Mouse (Mus musculus) cortical plate, adult 2 months (tissue): Measurements from ENCODE around the gene Tet2. TPM values are rescaled to one million over a fixed set of nuclear protein-coding genes. Genes with fewer than 3 reads are reported as not detected.

Experiments
- H3K27ac ChIP-seq: fragments of 200-500 bp; 2 replicates; pipeline ENCODE4 v1.5.1; 2012; ENCODE audit warnings: low read length, control low read depth, inconsistent platforms; ENCODE audit not compliant: insufficient read depth
- H3K4me1 ChIP-seq: fragments of 200-500 bp; 2 replicates; pipeline ENCODE4 v1.6.1; 2011; ENCODE audit warnings: low read length; ENCODE audit not compliant: control insufficient read depth, insufficient read depth
- H3K4me3 ChIP-seq: fragments of 200-500 bp; 2 replicates; pipeline ENCODE4 v1.5.1; 2011; ENCODE audit warnings: mild to moderate bottlenecking, low read length, control low read depth; ENCODE audit not compliant: insufficient read depth
- CTCF ChIP-seq: fragments of 200-500 bp; IDR thresholded peaks from 2 replicates; pipeline ENCODE4 v1.5.1; 2011; ENCODE audit warnings: mild to moderate bottlenecking, control low read depth, low read length; ENCODE audit not compliant: insufficient read depth; ENCODE audit errors: extremely low read depth
- POLR2A ChIP-seq: fragments of 200-500 bp; IDR thresholded peaks from 2 replicates; pipeline ENCODE4 v1.6.1; 2011; ENCODE audit warnings: mild to moderate bottlenecking, low read length, control low read depth; ENCODE audit not compliant: insufficient read depth; ENCODE audit errors: extremely low read depth
- polyA plus RNA-seq: library from polyadenylated mRNA; depleted of rRNA; stranded (reverse); fragments of >200 nt; gene quantifications from 2 replicates; pipeline ENCODE4 v1.2.3, GENCODE M21; 2012

The Tet2 gene
- polyA plus RNA-seq, 1 experiment, result 25.6 TPM

DNA sequence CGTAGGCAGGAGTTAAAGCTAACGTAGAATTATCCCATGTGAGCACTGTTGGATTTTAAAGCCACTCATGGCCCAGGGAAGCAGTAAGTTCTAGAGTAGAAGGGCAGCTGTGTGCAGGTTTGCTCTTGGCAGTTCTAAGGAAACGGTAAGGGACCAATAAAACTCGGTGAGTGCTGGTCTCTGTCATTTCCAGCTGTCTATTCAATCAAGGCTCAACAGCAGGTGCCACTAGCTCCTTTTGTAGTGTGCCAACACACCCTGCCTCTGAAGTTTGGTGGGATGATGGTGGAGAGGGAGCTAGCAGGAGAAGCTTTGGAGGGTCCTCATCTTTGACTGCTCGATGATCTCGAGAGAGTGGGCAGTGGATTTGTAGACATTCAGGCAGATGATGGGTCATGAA lies 82.5 kb downstream of the Tet2 start:
- no peak for TF ChIP-seq CTCF
- no peak for TF ChIP-seq POLR2A
- Histone ChIP-seq H3K27ac (no peak overlapping the region), H3K4me3 (no peak overlapping the region), H3K4me1 (no peaks in the 10 kb centered on the region)

DNA sequence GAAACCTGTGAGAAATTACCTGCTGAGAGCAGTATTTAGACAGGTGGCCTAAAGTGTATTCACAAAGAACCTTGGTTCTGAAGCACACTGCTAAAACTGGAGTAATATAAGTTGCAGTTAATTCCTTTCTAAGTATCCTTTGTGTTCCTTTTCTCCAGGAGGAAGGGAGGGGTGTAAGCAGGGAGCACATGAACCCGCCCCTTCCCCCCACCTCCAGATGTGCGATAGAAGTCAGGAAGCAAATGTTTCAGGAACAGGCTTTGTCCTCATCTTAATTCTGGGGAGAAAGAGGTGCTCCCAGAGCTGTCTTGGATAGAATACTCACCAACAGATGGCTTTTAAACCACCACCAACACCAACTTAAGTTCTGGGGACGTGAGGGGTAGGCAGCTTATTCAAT lies 82.9 kb downstream of the Tet2 start:
- Histone ChIP-seq H3K4me3 (no peak overlapping the region), H3K4me1 (no peaks in the 10 kb centered on the region), H3K27ac (no peak overlapping the region)
- TF ChIP-seq POLR2A (no peak), CTCF (no peak)

DNA sequence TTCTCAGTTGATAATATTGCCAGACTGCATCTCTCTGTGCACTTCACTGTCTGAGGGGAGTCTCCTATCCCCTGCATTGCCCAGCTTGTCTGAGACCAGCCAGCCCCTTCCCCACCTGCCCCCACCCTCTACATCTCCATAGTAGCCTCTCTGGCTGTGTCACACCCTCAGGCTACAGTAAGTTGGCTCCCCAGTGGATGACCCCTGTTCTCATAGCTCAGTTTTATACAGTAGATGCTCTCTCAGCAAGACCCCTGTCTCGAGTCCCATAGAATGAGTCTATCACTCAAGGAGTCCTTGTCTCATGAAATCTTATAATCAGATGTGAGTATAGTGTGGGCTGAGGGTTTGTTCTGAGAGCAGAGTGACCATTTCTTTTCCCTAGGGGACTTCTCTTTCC lies 85.8 kb downstream of the Tet2 start:
- no peaks in the 10 kb centered on the region for H3K4me1 ChIP-seq
- no peak overlapping the region for H3K4me3 ChIP-seq
- TF ChIP-seq POLR2A (no peak), CTCF (no peak)
- H3K27ac ChIP-seq, result no peak overlapping the region

DNA sequence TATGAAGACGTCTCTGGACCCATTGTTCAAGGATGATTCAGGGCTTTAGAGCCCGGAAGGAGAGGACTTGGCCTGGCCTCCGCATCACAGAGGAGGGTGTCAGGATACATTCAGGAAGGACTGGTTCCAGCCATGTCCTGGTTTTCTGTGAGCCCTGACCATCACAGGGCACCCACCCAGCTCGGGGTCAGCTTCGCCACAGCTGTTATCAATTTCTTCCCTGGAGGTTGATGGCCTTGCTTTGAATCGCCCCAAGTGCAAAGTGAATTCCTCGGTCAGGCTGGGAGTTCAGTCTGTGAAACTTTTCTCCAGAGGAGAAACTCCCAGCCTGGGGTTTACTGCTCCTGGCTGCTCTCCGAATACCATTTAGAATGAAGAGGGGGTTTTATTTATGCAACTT lies 91.0 kb downstream of the Tet2 start:
- Histone ChIP-seq H3K4me3 (no peak overlapping the region), H3K4me1 (no peaks in the 10 kb centered on the region), H3K27ac (no peak overlapping the region)
- TF ChIP-seq CTCF, result no peak
- TF ChIP-seq POLR2A, result no peak

DNA sequence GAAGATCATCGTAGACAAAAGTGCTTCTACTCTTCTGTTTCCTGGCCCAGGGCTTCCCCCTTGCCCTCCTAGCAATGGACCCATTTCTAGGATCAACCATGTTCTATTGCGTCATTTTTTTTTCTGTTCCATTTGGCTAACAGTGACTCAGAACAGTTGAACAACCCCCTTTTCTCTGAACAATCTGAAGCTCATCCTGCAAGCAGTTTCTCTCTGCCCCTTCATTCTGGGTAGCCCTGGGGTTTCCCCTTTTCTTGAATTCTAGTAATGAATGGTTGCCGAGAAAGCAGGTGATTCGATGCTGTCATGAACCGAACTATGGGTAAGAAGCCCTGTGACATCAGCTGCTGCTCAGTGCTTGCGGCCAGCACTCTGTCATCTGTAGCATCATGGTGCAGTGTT lies 108.0 kb downstream of the Tet2 start:
- H3K4me3 ChIP-seq, result no peak overlapping the region
- H3K4me1 ChIP-seq, result no peaks in the 10 kb centered on the region
- no peak overlapping the region for H3K27ac ChIP-seq
- no peak for TF ChIP-seq CTCF
- no peak for TF ChIP-seq POLR2A

DNA sequence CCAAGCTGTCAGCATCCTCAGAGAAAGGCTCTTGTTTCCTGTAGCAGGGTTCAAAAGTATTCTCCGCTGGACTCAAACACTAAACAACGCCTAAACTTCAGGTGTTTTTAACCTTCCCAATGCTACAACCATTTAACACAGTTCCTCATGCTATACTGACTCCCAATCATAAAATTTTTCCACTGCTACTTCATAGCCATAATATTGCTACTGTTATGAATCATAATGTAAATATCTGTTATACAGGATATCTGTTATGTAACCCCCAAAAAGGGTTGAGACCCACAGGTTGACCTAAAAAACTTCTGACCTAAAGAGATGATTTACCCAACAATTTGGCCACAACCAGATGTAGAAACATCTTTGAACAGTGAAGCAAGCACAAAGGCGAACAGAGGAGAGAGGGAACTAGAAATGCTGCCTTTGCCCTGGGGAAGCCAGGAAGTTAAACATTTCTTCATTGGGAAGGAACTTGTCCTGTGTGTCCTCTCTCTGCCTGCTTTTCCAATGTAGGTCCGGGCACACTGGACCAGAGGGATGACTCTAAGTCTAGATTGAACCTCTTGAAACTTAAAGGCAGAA lies 108.6 kb downstream of the Tet2 start:
- no peak overlapping the region for H3K4me3 ChIP-seq
- H3K27ac ChIP-seq, result no peak overlapping the region
- TF ChIP-seq CTCF, result no peak
- no peak for TF ChIP-seq POLR2A
- no peaks in the 10 kb centered on the region for H3K4me1 ChIP-seq

DNA sequence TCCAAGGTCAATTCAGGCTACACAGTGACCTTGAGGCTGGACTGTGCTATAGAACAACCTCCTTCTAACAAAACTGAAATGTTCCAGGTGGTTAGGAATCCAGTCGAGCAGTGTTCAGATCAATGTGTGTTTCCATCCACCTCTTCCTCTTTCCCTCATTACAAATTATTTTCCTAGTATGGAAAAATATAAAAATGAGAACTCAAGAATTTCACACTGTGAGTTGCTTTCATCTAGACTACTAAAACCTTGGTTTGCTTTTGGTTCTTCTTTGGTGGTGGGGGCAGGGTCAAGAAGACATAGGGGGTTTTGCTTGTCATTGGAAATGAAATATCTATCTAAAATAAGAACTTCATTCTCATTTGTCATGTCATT lies 109.2 kb downstream of the Tet2 start:
- no peak for TF ChIP-seq CTCF
- TF ChIP-seq POLR2A, result no peak
- no peak overlapping the region for H3K27ac ChIP-seq
- no peak overlapping the region for H3K4me3 ChIP-seq
- H3K4me1 ChIP-seq, result no peaks in the 10 kb centered on the region

DNA sequence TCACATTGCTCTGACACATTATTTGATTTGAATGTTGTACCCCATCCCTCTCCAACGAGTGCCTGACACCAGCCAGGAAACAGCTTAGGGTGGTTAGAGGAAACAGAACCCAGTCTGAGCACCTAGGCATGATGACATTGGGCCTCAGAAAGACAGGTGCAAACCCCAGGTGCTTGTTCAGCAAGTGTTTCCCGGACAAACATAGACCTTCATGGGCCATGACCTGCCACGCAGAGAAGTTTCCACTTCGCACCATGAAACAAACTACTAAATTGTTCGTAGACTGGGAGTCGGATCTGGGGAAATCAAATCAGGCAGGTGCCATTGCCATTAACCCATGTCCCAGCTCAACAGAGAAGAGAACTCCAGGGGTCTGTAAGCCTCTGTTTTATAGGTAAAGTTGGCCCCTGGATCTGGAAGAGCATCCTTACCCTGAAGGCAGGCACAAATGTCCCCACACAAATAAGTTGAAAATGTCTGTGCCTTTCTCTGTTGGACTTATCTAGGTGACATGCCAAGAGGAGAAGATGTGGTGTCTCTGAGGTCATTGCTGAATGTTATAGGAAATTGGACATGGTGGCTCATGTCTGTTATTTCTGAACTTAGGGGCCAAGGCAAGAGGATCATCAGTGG lies 109.7 kb downstream of the Tet2 start:
- TF ChIP-seq POLR2A, result no peak
- TF ChIP-seq CTCF, result no peak
- H3K4me3 ChIP-seq, result no peak overlapping the region
- no peaks in the 10 kb centered on the region for H3K4me1 ChIP-seq
- no peak overlapping the region for H3K27ac ChIP-seq

DNA sequence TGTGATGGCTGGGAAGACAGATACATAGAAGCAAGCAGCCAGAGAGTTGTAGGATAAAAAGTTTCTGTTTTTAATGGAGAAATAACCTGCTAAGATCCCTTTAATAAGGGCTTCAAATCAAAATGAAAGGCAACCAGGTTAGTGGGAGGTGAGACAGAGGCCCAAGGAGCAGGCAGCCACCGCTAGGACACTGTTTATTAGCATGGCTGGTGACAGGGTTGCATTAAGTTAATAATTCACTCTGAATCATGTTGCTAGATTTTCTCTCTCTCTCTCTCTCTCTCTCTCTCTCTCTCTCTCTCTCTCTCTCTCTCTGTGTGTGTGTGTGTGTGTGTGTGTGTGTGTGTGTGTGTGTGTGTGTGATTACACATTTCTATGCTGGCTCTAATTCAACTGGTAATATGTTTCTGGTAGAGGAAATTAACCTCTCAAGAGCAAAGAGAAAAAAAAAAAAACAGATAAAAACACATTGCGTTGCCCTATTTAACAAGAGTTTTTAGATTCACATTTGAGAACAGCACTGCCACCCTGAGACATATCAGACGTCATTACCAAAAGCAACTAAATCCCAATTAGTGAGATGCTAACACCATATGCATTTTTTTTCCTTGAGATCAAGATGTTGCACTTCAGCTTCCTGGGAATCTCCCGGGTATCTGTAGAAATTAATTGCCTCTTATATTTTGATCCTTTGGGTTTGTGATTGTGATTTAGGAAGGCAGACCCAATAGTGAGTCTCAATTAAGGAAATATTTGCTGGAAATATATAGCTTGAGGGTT lies 115.4 kb downstream of the Tet2 start:
- H3K4me1 ChIP-seq, result no peaks in the 10 kb centered on the region
- no peak overlapping the region for H3K27ac ChIP-seq
- H3K4me3 ChIP-seq, result no peak overlapping the region
- no peak for TF ChIP-seq POLR2A
- no peak for TF ChIP-seq CTCF

DNA sequence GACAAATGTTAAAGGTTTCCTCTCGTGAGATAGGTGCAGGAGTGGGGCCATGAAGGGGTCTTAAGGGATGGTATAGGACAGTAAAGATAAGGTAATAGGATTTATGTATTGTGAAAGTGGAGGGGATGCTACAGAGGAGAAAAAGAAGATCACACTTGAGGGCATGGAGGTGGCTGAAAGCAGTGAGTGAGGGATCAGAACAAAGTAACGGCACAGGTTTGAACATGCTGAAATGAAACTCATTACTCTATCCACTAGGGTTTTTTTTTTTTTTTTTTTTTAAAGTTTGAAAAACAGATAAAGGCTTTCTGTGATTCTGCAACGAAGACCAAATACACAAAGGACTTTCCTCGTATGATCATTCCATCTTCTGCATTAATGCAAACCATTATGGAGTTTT lies 116.9 kb downstream of the Tet2 start:
- Histone ChIP-seq H3K27ac (no peak overlapping the region), H3K4me1 (no peaks in the 10 kb centered on the region), H3K4me3 (no peak overlapping the region)
- TF ChIP-seq CTCF, result no peak
- no peak for TF ChIP-seq POLR2A
